Mouse (Mus musculus) lung, postnatal 0 days (tissue): ENCODE data around the gene Baiap2.
A peak's percentile ranks its signal among the peaks of the same experiment; 100 is the strongest.

Source experiments
- CTCF ChIP-seq: IDR thresholded peaks from 2 replicates; pipeline ENCODE4 v1.5.1; 2016; ENCODE audit warnings: antibody characterized with exemption, mild to moderate bottlenecking
- EP300 ChIP-seq: IDR thresholded peaks from 2 replicates; pipeline ENCODE4 v1.6.1; 2016; ENCODE audit warnings: antibody characterized with exemption, mild to moderate bottlenecking, control low read depth

- TF ChIP-seq CTCF: peak; percentile 95
- no peak for TF ChIP-seq EP300
Measured at GRCm38 (mm10) chr11:120013174-120013711, 70.7 kb downstream of the Baiap2 start.
